In genomic region chr12:112898351-112898750, GRCm38 (mm10) we compare ENCODE assay signal across 18 mouse cellular contexts. TPM values are rescaled to one million over a fixed set of nuclear protein-coding genes. Genes with fewer than 3 reads are reported as not detected.
A peak's percentile ranks its signal among the peaks of the same experiment; 100 is the strongest.
DNase-seq lines count a peak whose midpoint lies in the region; ATAC-seq and TF ChIP-seq lines count a peak whose summit lies in the region.
"Had no signal": no experiment of that assay in that cellular context is flagged by ENCODE, and none has a peak within 500 bp of the region (broad histone marks: within the 10 kb centered on the region; RNA-seq: fewer than 3 reads in every experiment).

No protein-coding gene starts in this region.

- peak overlapping the region; percentile 61 for H3K27ac ChIP-seq in heart, postnatal 0 days (ENCODE audit: low read depth)
- H3K27ac ChIP-seq in lung, embryonic 16.5 days (ENCODE audit: low read length) = peak overlapping the region; percentile 70; the same call in 1 of the 2 replicates
- peak overlapping the region; percentile 77 for H3K27ac ChIP-seq in brown adipose tissue, adult 24 weeks (replicated peaks; ENCODE audit: low read depth, low read length)
- H3K27ac ChIP-seq in hindbrain, postnatal 0 days = no peak overlapping the region
- H3K27ac ChIP-seq: forebrain, embryonic 15.5 days; left cerebral cortex, adult 2 months; liver, embryonic 14.5 days had no signal

- TF ChIP-seq CTCF in heart, postnatal 0 days (IDR thresholded peaks at IDR 0.05; ENCODE audit: low read depth) = no peak
- no peak for TF ChIP-seq CTCF in hindbrain, postnatal 0 days (IDR thresholded peaks at IDR 0.05; ENCODE audit: low read depth)

- DNase-seq in heart, postnatal 0 days (ENCODE audit: low spot score) = no peak
- DNase-seq in heart, postnatal 25 days (ENCODE audit: low spot score) = no peak
- DNase-seq in lung, postnatal 14 days = no peak
- no peak for DNase-seq in hindbrain, postnatal 0 days (ENCODE audit: low spot score)
- DNase-seq: right cerebral cortex, postnatal 14 days had no signal

- intact Hi-C loops in heart, postnatal 25 days (cut with DNase I) = no loop called here

- H3K4me3 ChIP-seq in heart, postnatal 0 days (ENCODE audit: low read depth, low read length) = no peak overlapping the region
- H3K4me3 ChIP-seq in lung, embryonic 16.5 days (ENCODE audit: low read length) = no peak overlapping the region
- H3K4me3 ChIP-seq in brown adipose tissue, adult 24 weeks (ENCODE audit: insufficient read depth, low read depth, low read length) = peak overlapping the region; percentile 19; the same call in 1 of the 2 replicates
- H3K4me3 ChIP-seq in hindbrain, postnatal 0 days (ENCODE audit: low read length) = no peak overlapping the region
- H3K4me3 ChIP-seq: forebrain, embryonic 15.5 days; heart, embryonic 13.5 days; left cerebral cortex, adult 2 months had no signal

- no peaks in the 10 kb centered on the region for H3K9me3 ChIP-seq in heart, postnatal 0 days (replicated peaks; ENCODE audit: control insufficient read depth, low read length)
- H3K9me3 ChIP-seq in lung, embryonic 16.5 days (ENCODE audit: control insufficient read depth, low read length) = no peaks in the 10 kb centered on the region
- H3K9me3 ChIP-seq in hindbrain, postnatal 0 days (ENCODE audit: low read length) = no peaks in the 10 kb centered on the region
- H3K9me3 ChIP-seq: forebrain, embryonic 15.5 days; heart, embryonic 13.5 days; megakaryocyte, embryonic 14.5 days had no signal

- no peaks in the 10 kb centered on the region for H3K4me1 ChIP-seq in heart, postnatal 0 days (ENCODE audit: control insufficient read depth, insufficient read depth)
- peaks cover 12% of the 10 kb centered on the region for H3K4me1 ChIP-seq in lung, embryonic 16.5 days (replicated peaks; ENCODE audit: control insufficient read depth, insufficient read depth, low read length)
- H3K4me1 ChIP-seq in brown adipose tissue, adult 24 weeks (ENCODE audit: control insufficient read depth, insufficient read depth, insufficient read length, low read length) = peaks cover 15% of the 10 kb centered on the region
- no peaks in the 10 kb centered on the region for H3K4me1 ChIP-seq in hindbrain, postnatal 0 days (ENCODE audit: insufficient read depth, low read length)

- peak overlapping the region; percentile 20; the same call in 1 of the 2 replicates for H3K4me2 ChIP-seq in heart, postnatal 0 days (ENCODE audit: low read depth, low read length)
- H3K4me2 ChIP-seq in lung, embryonic 16.5 days (ENCODE audit: low read depth, low read length) = peak overlapping the region; percentile 29; the same call in 1 of the 2 replicates
- peak overlapping the region; percentile 43; the same call in 1 of the 2 replicates for H3K4me2 ChIP-seq in hindbrain, postnatal 0 days (ENCODE audit: low read depth, low read length)
- H3K4me2 ChIP-seq: forebrain, embryonic 15.5 days had no signal

- TF ChIP-seq EP300 in heart, postnatal 0 days (IDR thresholded peaks at IDR 0.05; ENCODE audit: low read depth) = no peak

- WGBS in heart, postnatal 0 days = 66% methylated on average over 12 of the region's 12 CpGs
- 56% methylated on average over 12 of the region's 12 CpGs for WGBS in lung, embryonic 16.5 days
- WGBS in hindbrain, postnatal 0 days = 55% methylated on average over 12 of the region's 12 CpGs

- no peak for ATAC-seq in heart, postnatal 0 days (ENCODE audit: insufficient read depth, low read depth)
- no peak for ATAC-seq in lung, embryonic 16.5 days (ENCODE audit: low read depth)
- no peak for ATAC-seq in hindbrain, postnatal 0 days
- no peak for ATAC-seq in inflammation-experienced regulatory T-cells, adult 6 months
- no peak for ATAC-seq in megakaryocyte progenitor cell, adult 5-6 weeks (replicated peaks; ENCODE audit: poor library complexity)
- ATAC-seq: CD4-positive, CD25-positive, alpha-beta regulatory T cell, adult 4 months; forebrain, embryonic 15.5 days had no signal

- H3K36me3 ChIP-seq in heart, postnatal 0 days (replicated peaks; ENCODE audit: control insufficient read depth, insufficient read depth, low read length) = no peaks in the 10 kb centered on the region
- no peaks in the 10 kb centered on the region for H3K36me3 ChIP-seq in lung, embryonic 16.5 days (ENCODE audit: control insufficient read depth, insufficient read depth, low read length)
- no peaks in the 10 kb centered on the region for H3K36me3 ChIP-seq in hindbrain, postnatal 0 days (ENCODE audit: insufficient read depth, low read length)
- H3K36me3 ChIP-seq: forebrain, embryonic 15.5 days; heart, embryonic 13.5 days had no signal

- H3K27me3 ChIP-seq in heart, postnatal 0 days (ENCODE audit: control insufficient read depth, insufficient read depth, low read length) = 0 out of 2 replicates have a peak, but pooled peaks cover 12% of the 10 kb centered on the region
- no peaks in the 10 kb centered on the region for H3K27me3 ChIP-seq in lung, embryonic 16.5 days (ENCODE audit: control insufficient read depth, insufficient read depth, low read depth, low read length)
- H3K27me3 ChIP-seq in hindbrain, postnatal 0 days (ENCODE audit: insufficient read depth, low read length) = no peaks in the 10 kb centered on the region
- H3K27me3 ChIP-seq: forebrain, embryonic 15.5 days had no signal

- no peak overlapping the region for H3K9ac ChIP-seq in heart, postnatal 0 days (replicated peaks; ENCODE audit: low read depth, low read length)
- no peak overlapping the region for H3K9ac ChIP-seq in lung, embryonic 16.5 days (ENCODE audit: low read length)
- no peak overlapping the region for H3K9ac ChIP-seq in hindbrain, postnatal 0 days (replicated peaks; ENCODE audit: low read length)
- H3K9ac ChIP-seq: forebrain, embryonic 15.5 days; liver, embryonic 14.5 days had no signal

RNA-seq across cellular contexts. Expression of gene Gpr132, which starts 30.3 kb away (rescaled TPM):
- 0.38 TPM in 1 of 2 replicates, not detected in the other for total RNA-seq in heart, postnatal 0 days (2014; rRNA removed; ENCODE audit: low replicate concordance)
- 0.04 TPM in 1 of 2 replicates, not detected in the other for polyA plus RNA-seq in heart, postnatal 0 days (2015; fragmentation: Nextera tagmentation; extraction: Ambion mirVana)
- under 1 TPM in 1 of 2 experiments, not detected in 1; 0.23 TPM for total RNA-seq in heart, postnatal 25 days (2021)
- polyA plus RNA-seq in lung, embryonic 16.5 days (2015; fragmentation: Nextera tagmentation; extraction: Ambion mirVana) = 0.15 and 0.73 TPM in 2 replicates
- not detected in 2 replicates for polyA plus RNA-seq in brown adipose tissue, adult 24 weeks (2012; ENCODE audit: insufficient read depth, insufficient read length, missing spikeins)
- total RNA-seq in hindbrain, postnatal 0 days (2014; rRNA removed) = 0.10 TPM in 1 of 2 replicates, not detected in the other
- polyA plus RNA-seq in hindbrain, postnatal 0 days (2015; fragmentation: Nextera tagmentation; extraction: Ambion mirVana) = 0.05 TPM in 1 of 2 replicates, not detected in the other
- 10 to 100 TPM; 71.4 to 79.0 (median 77.8) TPM for polyA plus RNA-seq in inflammation-experienced regulatory T-cells, adult 6 months (2017; shearing (Covaris generic))
- 11.4 and 14.1 TPM in 2 replicates for total RNA-seq in megakaryocyte progenitor cell, adult 5-6 weeks (2015)
- 5.7 and 6.1 TPM in 2 replicates for total RNA-seq in megakaryocyte progenitor cell, adult 5-6 weeks (2017)
- total RNA-seq: gastrocnemius, adult 8-10 months; layer of hippocampus, adult 8-10 months had no signal
- polyA plus RNA-seq: forebrain, embryonic 15.5 days; limb, embryonic 11.5 days had no signal

RNA-seq across cellular contexts. Expression of gene Jag2, which starts 31.2 kb away (rescaled TPM):
- 22.7 and 58.5 TPM in 2 replicates for total RNA-seq in heart, postnatal 0 days (2014; rRNA removed; ENCODE audit: low replicate concordance)
- 1.8 and 3.3 TPM in 2 replicates for polyA plus RNA-seq in heart, postnatal 0 days (2015; fragmentation: Nextera tagmentation; extraction: Ambion mirVana)
- 10 to 100 TPM; 22.4 to 34.7 TPM for total RNA-seq in heart, postnatal 25 days (2021)
- polyA plus RNA-seq in lung, embryonic 16.5 days (2015; fragmentation: Nextera tagmentation; extraction: Ambion mirVana) = 5.6 and 6.5 TPM in 2 replicates
- 2.2 and 3.2 TPM in 2 replicates for polyA plus RNA-seq in brown adipose tissue, adult 24 weeks (2012; ENCODE audit: insufficient read depth, insufficient read length, missing spikeins)
- 63.4 and 88.4 TPM in 2 replicates for total RNA-seq in hindbrain, postnatal 0 days (2014; rRNA removed)
- polyA plus RNA-seq in hindbrain, postnatal 0 days (2015; fragmentation: Nextera tagmentation; extraction: Ambion mirVana) = 7.7 and 8.5 TPM in 2 replicates
- under 1 TPM; 0.39 to 0.59 (median 0.50) TPM for polyA plus RNA-seq in inflammation-experienced regulatory T-cells, adult 6 months (2017; shearing (Covaris generic))
- 0.64 and 0.78 TPM in 2 replicates for total RNA-seq in megakaryocyte progenitor cell, adult 5-6 weeks (2015)
- 2.4 and 4.5 TPM in 2 replicates for total RNA-seq in megakaryocyte progenitor cell, adult 5-6 weeks (2017)

RNA-seq across cellular contexts. Expression of gene Nudt14, which starts 43.6 kb away (rescaled TPM):
- total RNA-seq in heart, postnatal 0 days (2014; rRNA removed; ENCODE audit: low replicate concordance) = 13.5 and 33.9 TPM in 2 replicates
- 28.2 and 33.2 TPM in 2 replicates for polyA plus RNA-seq in heart, postnatal 0 days (2015; fragmentation: Nextera tagmentation; extraction: Ambion mirVana)
- total RNA-seq in heart, postnatal 25 days (2021) = 1 to 10 TPM; 4.4 to 5.7 TPM
- polyA plus RNA-seq in lung, embryonic 16.5 days (2015; fragmentation: Nextera tagmentation; extraction: Ambion mirVana) = 109 and 121 TPM in 2 replicates
- 19.4 and 23.6 TPM in 2 replicates for polyA plus RNA-seq in brown adipose tissue, adult 24 weeks (2012; ENCODE audit: insufficient read depth, insufficient read length, missing spikeins)
- total RNA-seq in hindbrain, postnatal 0 days (2014; rRNA removed) = 29.0 and 29.4 TPM in 2 replicates
- 51.7 and 54.8 TPM in 2 replicates for polyA plus RNA-seq in hindbrain, postnatal 0 days (2015; fragmentation: Nextera tagmentation; extraction: Ambion mirVana)
- polyA plus RNA-seq in inflammation-experienced regulatory T-cells, adult 6 months (2017; shearing (Covaris generic)) = 10 to 100 TPM; 33.0 to 42.6 (median 40.7) TPM
- total RNA-seq in megakaryocyte progenitor cell, adult 5-6 weeks (2015) = 12.6 and 13.4 TPM in 2 replicates
- 14.8 TPM in 2 replicates for total RNA-seq in megakaryocyte progenitor cell, adult 5-6 weeks (2017)

Comparison
In these comparisons a context has a peak if more than half of its experiments do, and no peak if none do; other contexts are left out.
1. RNA of gene Gpr132, which starts 30.3 kb away (polyA plus RNA-seq): 71.4 to 79.0 TPM in inflammation-experienced regulatory T-cells, adult 6 months; not detected in brown adipose tissue, adult 24 weeks, 0.15 to 0.73 TPM in lung, embryonic 16.5 days, 0.05 TPM in hindbrain, postnatal 0 days and 0.04 TPM in heart, postnatal 0 days; every median in the first group is over 10 times any median in the second.
2. Peak in every context shown above with its lines, with median percentiles within 50 percentile points of each other: H3K4me2 ChIP-seq.